10 mouse cellular contexts compared by ENCODE assay signal in the genomic region with DNA sequence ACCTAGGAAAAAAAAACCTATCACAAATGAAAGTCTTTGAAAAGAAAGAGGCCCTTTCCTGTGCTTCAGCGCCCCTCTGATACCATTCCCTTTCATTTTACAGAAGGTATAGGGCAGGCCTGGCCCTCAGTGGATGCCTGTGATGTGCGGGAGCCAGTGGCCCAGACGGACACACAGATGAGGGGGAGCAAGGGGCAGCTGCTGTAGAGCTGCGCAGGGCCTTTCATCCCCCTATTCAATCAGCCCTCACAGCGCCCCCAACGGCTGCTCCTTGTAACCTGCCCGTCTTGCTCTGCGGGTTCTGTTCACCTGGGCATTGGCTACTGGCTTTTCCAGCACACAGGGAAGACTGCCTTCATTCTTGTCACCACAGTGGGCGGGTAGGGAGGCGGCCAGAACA.
A peak's percentile ranks its signal among the peaks of the same experiment; 100 is the strongest.
DNase-seq lines count a peak whose midpoint lies in the region; ATAC-seq and TF ChIP-seq lines count a peak whose summit lies in the region.
"Had no signal": no experiment of that assay in that cellular context is flagged by ENCODE, and none has a peak within 500 bp of the region (broad histone marks: within the 10 kb centered on the region; RNA-seq: fewer than 3 reads in every experiment).

No protein-coding gene starts in this region.

- ATAC-seq in embryonic facial prominence, embryonic 12.5 days (ENCODE audit: insufficient number of reproducible peaks, insufficient read depth, low FRiP score, low TSS enrichment) = no peak
- ATAC-seq in midbrain, embryonic 13.5 days = peak; percentile 55; the same call in 1 of the 2 replicates
- no peak for ATAC-seq in megakaryocyte progenitor cell, adult 5-6 weeks (replicated peaks; ENCODE audit: poor library complexity)

- no peak overlapping the region for H3K4me2 ChIP-seq in embryonic facial prominence, embryonic 12.5 days (replicated peaks)
- no peak overlapping the region for H3K4me2 ChIP-seq in midbrain, embryonic 13.5 days (replicated peaks)
- H3K4me2 ChIP-seq: stomach, embryonic 15.5 days had no signal

- no peak overlapping the region for H3K9ac ChIP-seq in embryonic facial prominence, embryonic 12.5 days
- H3K9ac ChIP-seq in midbrain, embryonic 13.5 days (replicated peaks) = 0 out of 2 replicates have a peak overlapping the region, but pooled peaks have one; percentile 11
- H3K9ac ChIP-seq: stomach, embryonic 15.5 days had no signal

- H3K36me3 ChIP-seq in embryonic facial prominence, embryonic 12.5 days = no peaks in the 10 kb centered on the region
- H3K36me3 ChIP-seq in midbrain, embryonic 13.5 days = no peaks in the 10 kb centered on the region
- H3K36me3 ChIP-seq: stomach, embryonic 15.5 days had no signal

- DNase-seq in layer of hippocampus, adult 2 months (ENCODE audit: low spot score in 2 of 2) = no peak
- no peak for DNase-seq in layer of hippocampus, adult 9-10 months (ENCODE audit: low spot score)
- DNase-seq in WW6 (ENCODE audit: low read depth, low spot score) = peak; percentile 22
- DNase-seq in frontal cortex, postnatal 10 days (ENCODE audit: low spot score in 2 of 2) = no peak
- no peak for DNase-seq in spleen, adult 18-20 months
- DNase-seq: heart, postnatal 14 days had no signal

- no peak overlapping the region for H3K4me3 ChIP-seq in layer of hippocampus, adult 2 months
- no peak overlapping the region for H3K4me3 ChIP-seq in embryonic facial prominence, embryonic 12.5 days
- no peak overlapping the region for H3K4me3 ChIP-seq in midbrain, embryonic 13.5 days (replicated peaks)
- H3K4me3 ChIP-seq: stomach, embryonic 15.5 days had no signal

- WGBS in embryonic facial prominence, embryonic 12.5 days = 25% methylated on average over 10 of the region's 10 CpGs
- 19% methylated on average over 10 of the region's 10 CpGs for WGBS in midbrain, embryonic 13.5 days

- no peak overlapping the region for H3K27ac ChIP-seq in layer of hippocampus, adult 2 months
- 0 out of 2 replicates have a peak overlapping the region, but pooled peaks have one; percentile 47 for H3K27ac ChIP-seq in embryonic facial prominence, embryonic 12.5 days
- H3K27ac ChIP-seq in midbrain, embryonic 13.5 days = no peak overlapping the region
- H3K27ac ChIP-seq: stomach, embryonic 15.5 days had no signal

- no peaks in the 10 kb centered on the region for H3K9me3 ChIP-seq in embryonic facial prominence, embryonic 12.5 days
- no peaks in the 10 kb centered on the region for H3K9me3 ChIP-seq in midbrain, embryonic 13.5 days
- H3K9me3 ChIP-seq: stomach, embryonic 15.5 days had no signal

- peak; percentile 68 for TF ChIP-seq CTCF in layer of hippocampus, adult 2 months (conservative IDR thresholded peaks at IDR 0.05)

- no peaks in the 10 kb centered on the region for H3K27me3 ChIP-seq in embryonic facial prominence, embryonic 12.5 days
- no peaks in the 10 kb centered on the region for H3K27me3 ChIP-seq in midbrain, embryonic 13.5 days
- H3K27me3 ChIP-seq: stomach, embryonic 15.5 days had no signal

- peaks cover 27% of the 10 kb centered on the region for H3K4me1 ChIP-seq in embryonic facial prominence, embryonic 12.5 days
- H3K4me1 ChIP-seq in midbrain, embryonic 13.5 days (replicated peaks) = peaks cover 3% of the 10 kb centered on the region; the same call in 1 of the 2 replicates
- H3K4me1 ChIP-seq: stomach, embryonic 15.5 days had no signal
